25 mouse cellular contexts compared by ENCODE assay signal in genomic region chr16:29858645-29859044, GRCm38 (mm10).
"Had no signal": no experiment of that assay in that cellular context is flagged by ENCODE, and none has a peak within 500 bp of the region (broad histone marks: within the 10 kb centered on the region; RNA-seq: fewer than 3 reads in every experiment).

No protein-coding gene starts in this region.

- H3K27ac ChIP-seq: gastrocnemius, adult 2 months; hindbrain, embryonic 10.5 days; hindbrain, embryonic 12.5 days; hindbrain, embryonic 14.5 days; intestine, embryonic 15.5 days; layer of hippocampus, adult 2 months; limb, embryonic 13.5 days; limb, embryonic 15.5 days had no signal

- ATAC-seq: hindbrain, embryonic 16.5 days; inflammation-experienced regulatory T-cells, adult 6 months; intestine, embryonic 15.5 days; intestine, postnatal 0 days had no signal

- DNase-seq: gastrocnemius, adult 2 months; gastrocnemius, postnatal 10 days; gastrocnemius, postnatal 25 days; heart, adult 18-20 months; heart, postnatal 10 days; heart, postnatal 4 days; kidney, adult 18-20 months; kidney, adult 8-10 months; kidney, postnatal 10 days; kidney, postnatal 25 days; kidney, postnatal 4 days; layer of hippocampus, adult 9-11 months; layer of hippocampus, postnatal 36 days; left cerebral cortex, postnatal 4 days had no signal

- H3K9ac ChIP-seq: heart, embryonic 12.5 days; hindbrain, embryonic 12.5 days; hindbrain, embryonic 14.5 days; intestine, embryonic 15.5 days; limb, embryonic 13.5 days; limb, embryonic 15.5 days had no signal

- H3K4me3 ChIP-seq: gastrocnemius, adult 2 months; heart, embryonic 12.5 days; hindbrain, embryonic 10.5 days; hindbrain, embryonic 12.5 days; intestine, embryonic 15.5 days; layer of hippocampus, adult 2 months; limb, embryonic 13.5 days; limb, embryonic 15.5 days had no signal

- H3K9me3 ChIP-seq: heart, embryonic 12.5 days; hindbrain, embryonic 10.5 days; hindbrain, embryonic 12.5 days; intestine, embryonic 15.5 days; limb, embryonic 13.5 days; limb, embryonic 15.5 days had no signal

- H3K4me2 ChIP-seq: heart, embryonic 12.5 days; hindbrain, embryonic 12.5 days; hindbrain, embryonic 14.5 days; intestine, embryonic 15.5 days; limb, embryonic 13.5 days; limb, embryonic 15.5 days had no signal

- H3K27me3 ChIP-seq: intestine, embryonic 15.5 days; limb, embryonic 15.5 days had no signal

- H3K36me3 ChIP-seq: heart, embryonic 12.5 days; hindbrain, embryonic 10.5 days; hindbrain, embryonic 12.5 days; intestine, embryonic 15.5 days; limb, embryonic 13.5 days; limb, embryonic 15.5 days had no signal
